Mouse (Mus musculus): ENCODE measurements at regions not wholly inside any gene's neighbourhood (a gene's known extent, or its start where the extent isn't known, plus 50 kb on each side); places are given as distances from the start of the nearest gene placed in this dataset.

DNA sequence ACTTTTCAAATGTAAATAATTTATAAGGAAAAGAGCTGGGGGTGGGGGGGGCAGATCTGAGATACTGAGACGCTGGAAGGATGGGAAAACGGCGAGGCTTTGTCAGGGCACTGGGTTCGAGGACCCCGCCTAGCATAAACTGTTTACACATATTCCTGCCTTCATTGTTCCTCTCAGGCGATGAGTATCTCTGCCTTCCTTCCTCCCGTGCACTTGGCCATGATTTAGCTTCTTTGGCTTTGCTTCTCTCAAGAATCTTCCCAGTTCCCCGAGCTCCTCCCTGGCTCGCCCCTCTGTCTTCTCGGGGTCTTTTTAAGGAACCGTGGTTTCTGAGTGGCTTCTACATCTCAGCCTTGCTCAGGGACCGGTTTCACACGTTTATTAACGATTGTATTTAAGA, 127.3 kb upstream of the Zeb2 start:
- no peak for DNase-seq (ENCODE audit: low read depth, low spot score)
- no peak for TF ChIP-seq CTCF (IDR thresholded peaks at IDR 0.05)
- H3K27me3 ChIP-seq, result no peaks in the 10 kb centered on the region
- no peak for ATAC-seq
- ChIA-PET CTCF (no interaction called here), POLR2A (interaction anchor here (0.7 kb wide), 1 partner anchor 101 kb away, joined by 3 read pairs; no protein-coding TSS in a partner anchor)
- in situ Hi-C loops (cut with MboI; ENCODE audit: low pct_unique_long_range_greater_than_20kb), result no loop called here

DNA sequence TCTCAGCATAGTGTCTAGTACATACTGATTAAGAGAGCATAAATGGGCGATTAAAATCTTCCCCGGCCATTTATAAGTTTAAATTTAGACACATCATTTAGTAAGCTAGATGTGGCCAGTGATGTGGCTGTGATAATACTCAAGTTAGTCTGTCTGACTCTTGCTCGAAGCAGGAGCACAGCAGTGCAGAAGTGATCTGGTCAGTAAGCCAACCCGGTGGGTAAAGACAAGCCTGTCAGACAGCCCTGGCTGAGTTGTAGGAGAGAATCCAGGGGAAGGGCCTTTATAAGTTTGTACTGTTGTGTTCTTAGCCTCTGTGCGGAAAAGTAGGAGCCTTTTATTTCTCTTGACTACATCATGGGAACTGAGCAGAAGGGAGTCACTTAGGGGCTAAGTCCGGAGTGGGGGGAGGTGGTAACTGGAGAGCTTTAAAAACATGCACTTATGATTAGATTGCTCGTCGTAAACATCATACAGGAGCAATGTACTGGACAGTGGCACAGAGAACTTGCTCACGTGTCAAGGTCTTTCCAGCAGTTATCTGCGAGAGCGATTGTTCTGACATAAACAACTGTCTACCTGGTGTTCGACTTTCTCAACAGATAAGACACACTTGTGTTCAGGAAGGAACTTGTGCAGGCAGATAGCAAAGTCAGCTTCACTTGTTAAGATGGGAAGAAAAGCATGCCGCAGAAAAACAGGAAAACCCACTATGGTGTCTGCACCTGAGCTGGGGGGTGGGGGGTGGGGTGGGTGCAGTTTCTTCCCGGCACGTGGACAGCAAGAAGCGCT, 122.5 kb upstream of the Zeb2 start:
- in situ Hi-C loops (cut with MboI; ENCODE audit: low pct_unique_long_range_greater_than_20kb), result no loop called here
- no peak for ATAC-seq
- CTCF ChIA-PET, result no interaction called here

DNA sequence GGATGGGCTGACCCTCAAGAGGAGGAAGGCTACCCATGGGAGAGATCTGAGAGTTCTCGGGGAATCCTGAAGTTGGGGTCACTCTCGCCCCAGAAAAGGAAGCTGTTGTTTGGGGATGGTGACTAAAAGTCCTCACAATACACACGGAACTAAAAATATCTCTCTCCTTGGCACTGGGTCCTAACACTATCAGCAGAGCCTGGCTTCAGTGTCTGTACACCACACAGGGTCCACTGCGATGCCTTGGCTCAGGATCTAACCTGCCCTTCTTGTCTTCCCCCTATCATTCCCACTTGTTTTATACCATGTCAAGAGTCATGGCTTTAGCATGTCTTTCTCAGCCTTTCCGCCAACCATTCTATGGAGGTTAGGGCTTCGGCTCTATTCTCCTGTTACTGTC, 121.8 kb upstream of the Zeb2 start:
- TF ChIP-seq CTCF (IDR thresholded peaks at IDR 0.05), result no peak
- no peaks in the 10 kb centered on the region for H3K27me3 ChIP-seq
- POLR2A ChIA-PET, result no interaction called here
- DNase-seq (ENCODE audit: low read depth, low spot score) (no peak), ATAC-seq (no peak)
- in situ Hi-C loops (cut with MboI; ENCODE audit: low pct_unique_long_range_greater_than_20kb), result no loop called here
- CTCF ChIA-PET, result no interaction called here

More for the DNA sequence above, 122.5 kb upstream of the Zeb2 start:
- DNase-seq (ENCODE audit: low read depth, low spot score), result no peak
- H3K27me3 ChIP-seq, result no peaks in the 10 kb centered on the region
- POLR2A ChIA-PET, result no interaction called here
- no peak for TF ChIP-seq CTCF (IDR thresholded peaks at IDR 0.05)

DNA sequence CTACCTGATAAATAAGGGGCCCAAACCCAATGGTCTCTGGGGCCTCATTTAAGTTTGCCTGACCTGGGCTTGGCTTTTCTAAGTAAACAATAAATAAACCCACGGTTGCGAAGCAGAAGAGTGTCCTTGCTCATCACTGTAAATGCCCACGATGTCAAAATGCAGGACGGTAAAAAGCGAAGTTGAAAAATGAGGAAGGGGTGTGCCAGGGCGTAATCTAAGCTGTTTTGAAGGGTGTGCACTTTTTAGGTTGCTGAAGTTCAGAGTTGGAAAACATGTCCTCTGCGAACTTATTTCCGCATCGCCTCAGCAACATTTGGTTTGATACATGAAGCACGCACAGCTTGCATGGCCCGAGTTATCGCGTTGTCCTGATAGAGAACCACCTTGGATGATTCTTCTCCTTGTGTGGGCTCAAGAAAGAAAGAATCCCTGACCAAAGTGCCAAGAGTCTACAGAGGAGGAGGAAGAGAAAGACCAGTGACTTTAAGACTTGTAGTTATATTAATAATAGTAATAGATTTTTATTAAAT, 119.0 kb upstream of the Zeb2 start:
- ATAC-seq, result no peak
- CTCF ChIA-PET, result no interaction called here
- DNase-seq (ENCODE audit: low read depth, low spot score), result no peak
- in situ Hi-C loops (cut with MboI; ENCODE audit: low pct_unique_long_range_greater_than_20kb), result no loop called here
- no peaks in the 10 kb centered on the region for H3K27me3 ChIP-seq
- POLR2A ChIA-PET, result no interaction called here
- no peak for TF ChIP-seq CTCF (IDR thresholded peaks at IDR 0.05)

DNA sequence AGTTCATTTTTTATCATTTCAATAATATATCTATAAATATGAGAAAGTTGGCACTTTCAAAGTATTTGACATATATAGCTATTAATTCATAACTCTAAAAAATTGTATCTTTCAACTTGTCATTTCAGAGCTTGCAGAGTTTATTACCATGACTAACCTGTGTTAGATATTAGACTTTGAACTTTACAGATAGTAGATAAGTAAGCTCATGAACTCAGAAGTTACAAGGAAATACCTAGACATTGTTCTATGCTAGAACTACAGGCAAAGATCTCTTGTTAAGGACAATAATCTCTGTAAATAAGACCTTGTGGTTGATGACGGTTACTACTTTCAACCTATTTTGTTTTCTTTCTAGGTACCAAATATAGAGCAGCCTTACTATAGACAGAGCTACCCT, 117.0 kb upstream of the Zeb2 start:
- in situ Hi-C loops (cut with MboI; ENCODE audit: low pct_unique_long_range_greater_than_20kb), result no loop called here
- ChIA-PET CTCF (interaction anchor here (1.7 kb wide), 1 partner anchor 14 kb away, joined by 4 read pairs; no protein-coding TSS in a partner anchor), POLR2A (no interaction called here)
- ATAC-seq (no peak), DNase-seq (ENCODE audit: low read depth, low spot score) (no peak)
- H3K27me3 ChIP-seq, result no peaks in the 10 kb centered on the region
- TF ChIP-seq CTCF (IDR thresholded peaks at IDR 0.05), result no peak

DNA sequence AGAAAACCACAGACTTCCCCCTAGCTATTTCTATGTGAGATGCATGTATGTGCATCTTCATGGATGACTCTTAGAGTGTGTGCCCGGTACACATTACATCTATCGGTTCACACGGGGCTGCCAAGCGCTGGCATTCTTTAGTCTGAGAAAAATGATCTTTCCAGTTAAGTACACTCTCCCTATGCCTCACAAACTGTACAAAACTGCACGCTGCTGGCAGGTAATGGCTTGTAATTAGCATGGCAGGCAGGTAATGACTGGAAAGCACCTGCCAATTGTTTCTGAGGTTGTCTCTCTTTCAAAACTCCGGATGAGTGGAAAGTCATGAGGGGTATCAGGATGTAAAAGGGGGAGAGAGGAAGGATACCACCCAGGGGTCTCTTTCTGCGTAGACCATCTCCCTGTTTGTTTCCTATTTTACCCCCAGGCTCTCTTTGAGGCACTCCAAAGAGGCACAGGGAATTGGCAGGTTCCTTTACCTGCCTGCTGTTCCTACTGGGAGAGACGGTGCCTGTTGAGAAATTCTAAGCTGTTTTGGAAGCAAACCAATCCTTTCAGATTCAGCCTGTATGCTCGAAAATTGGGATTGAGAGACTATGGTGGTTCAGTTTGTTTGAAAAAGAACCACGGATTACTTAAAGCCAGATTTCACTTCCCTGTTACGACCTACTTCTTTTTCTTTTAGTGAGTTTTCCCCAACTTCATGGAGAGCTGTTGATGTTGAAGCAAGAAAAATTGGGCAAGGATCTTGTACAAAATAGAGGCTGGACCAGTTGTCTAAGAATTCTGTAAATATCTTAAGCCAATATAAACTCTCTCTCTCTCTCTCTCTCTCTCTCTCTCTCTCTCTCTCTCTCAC, 113.4 kb upstream of the Zeb2 start:
- ATAC-seq (no peak), DNase-seq (ENCODE audit: low read depth, low spot score) (no peak)
- in situ Hi-C loops (cut with MboI; ENCODE audit: low pct_unique_long_range_greater_than_20kb), result no loop called here
- H3K27me3 ChIP-seq, result no peaks in the 10 kb centered on the region
- ChIA-PET POLR2A (no interaction called here), CTCF (no interaction called here)
- TF ChIP-seq CTCF (IDR thresholded peaks at IDR 0.05), result no peak

DNA sequence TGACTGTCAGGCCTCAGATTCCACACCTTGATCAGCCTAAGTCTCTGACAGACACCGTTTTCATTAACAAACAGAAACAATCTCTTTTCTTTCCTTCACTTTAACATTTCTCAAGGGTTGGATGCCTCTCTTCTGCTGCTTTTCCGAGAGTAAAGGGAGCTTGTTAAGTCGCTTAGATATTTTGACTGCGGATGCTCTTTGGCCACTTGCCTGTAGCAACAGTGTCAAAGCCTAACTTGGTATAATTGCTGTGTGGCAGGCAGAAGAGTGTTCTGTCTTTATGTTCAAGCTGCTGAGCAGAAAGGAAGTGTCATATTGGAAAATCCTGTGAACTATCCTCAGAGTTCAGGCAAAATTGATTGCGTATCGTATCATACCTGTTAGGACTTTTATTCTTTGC, 112.3 kb upstream of the Zeb2 start:
- ChIA-PET CTCF (no interaction called here), POLR2A (no interaction called here)
- ATAC-seq, result no peak
- in situ Hi-C loops (cut with MboI; ENCODE audit: low pct_unique_long_range_greater_than_20kb), result no loop called here
- DNase-seq (ENCODE audit: low read depth, low spot score), result no peak
- no peaks in the 10 kb centered on the region for H3K27me3 ChIP-seq
- no peak for TF ChIP-seq CTCF (IDR thresholded peaks at IDR 0.05)

DNA sequence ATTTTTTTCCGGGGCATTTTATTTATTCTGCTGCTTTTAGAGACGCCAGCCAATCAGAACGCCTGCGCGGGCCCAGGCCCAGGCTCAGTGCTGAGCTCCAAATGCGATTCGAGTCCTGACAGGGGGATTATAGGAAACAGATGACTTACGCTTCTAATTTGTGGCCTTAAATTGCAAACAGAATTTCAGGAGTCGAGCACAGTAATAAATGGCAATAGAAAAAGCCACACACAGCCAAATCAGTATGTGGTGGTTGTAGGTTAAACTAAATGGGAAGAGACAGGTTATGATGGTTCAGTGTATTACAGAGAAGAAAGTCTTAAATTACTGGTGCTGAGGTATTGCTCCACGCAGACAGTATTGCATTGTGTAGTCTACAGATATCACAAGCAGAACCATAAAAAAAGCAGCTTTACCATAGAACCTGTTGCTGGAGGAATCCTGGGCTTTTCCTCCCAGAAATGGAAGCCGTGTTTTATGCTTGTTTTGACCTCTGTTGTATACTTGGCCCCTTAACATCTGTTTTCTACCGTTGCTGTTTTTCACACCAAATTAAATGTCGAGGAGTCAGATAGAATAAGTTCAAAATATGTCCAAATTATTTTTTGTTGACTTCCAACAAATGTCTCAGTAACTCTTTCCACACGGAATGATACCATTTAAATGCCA, 110.2 kb upstream of the Zeb2 start:
- DNase-seq (ENCODE audit: low read depth, low spot score) (no peak), ATAC-seq (no peak)
- in situ Hi-C loops (cut with MboI; ENCODE audit: low pct_unique_long_range_greater_than_20kb), result no loop called here
- TF ChIP-seq CTCF (IDR thresholded peaks at IDR 0.05), result no peak
- no peaks in the 10 kb centered on the region for H3K27me3 ChIP-seq
- POLR2A ChIA-PET, result interaction anchor here (0.7 kb wide), 1 partner anchor 160 kb away, joined by 3 read pairs; no protein-coding TSS in a partner anchor
- CTCF ChIA-PET, result no interaction called here

DNA sequence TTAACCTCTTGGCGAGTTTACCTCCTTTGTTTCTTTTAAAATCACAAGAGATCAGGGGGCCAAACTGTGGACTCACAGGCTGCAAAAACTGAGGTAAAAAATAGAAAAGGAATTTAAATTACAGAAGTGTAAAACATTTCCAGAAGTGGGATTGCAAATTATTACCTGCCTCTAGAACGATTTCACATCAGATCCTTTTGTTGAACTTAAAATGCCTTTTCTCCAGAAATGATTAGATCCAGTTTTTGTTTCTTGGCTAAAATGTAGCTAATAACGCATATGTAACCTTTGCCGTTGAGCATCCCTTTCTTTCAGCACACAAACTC, 108.8 kb upstream of the Zeb2 start:
- ChIA-PET POLR2A (no interaction called here), CTCF (no interaction called here)
- DNase-seq (ENCODE audit: low read depth, low spot score) (no peak), ATAC-seq (no peak)
- no peak for TF ChIP-seq CTCF (IDR thresholded peaks at IDR 0.05)
- in situ Hi-C loops (cut with MboI; ENCODE audit: low pct_unique_long_range_greater_than_20kb), result no loop called here
- H3K27me3 ChIP-seq, result no peaks in the 10 kb centered on the region

DNA sequence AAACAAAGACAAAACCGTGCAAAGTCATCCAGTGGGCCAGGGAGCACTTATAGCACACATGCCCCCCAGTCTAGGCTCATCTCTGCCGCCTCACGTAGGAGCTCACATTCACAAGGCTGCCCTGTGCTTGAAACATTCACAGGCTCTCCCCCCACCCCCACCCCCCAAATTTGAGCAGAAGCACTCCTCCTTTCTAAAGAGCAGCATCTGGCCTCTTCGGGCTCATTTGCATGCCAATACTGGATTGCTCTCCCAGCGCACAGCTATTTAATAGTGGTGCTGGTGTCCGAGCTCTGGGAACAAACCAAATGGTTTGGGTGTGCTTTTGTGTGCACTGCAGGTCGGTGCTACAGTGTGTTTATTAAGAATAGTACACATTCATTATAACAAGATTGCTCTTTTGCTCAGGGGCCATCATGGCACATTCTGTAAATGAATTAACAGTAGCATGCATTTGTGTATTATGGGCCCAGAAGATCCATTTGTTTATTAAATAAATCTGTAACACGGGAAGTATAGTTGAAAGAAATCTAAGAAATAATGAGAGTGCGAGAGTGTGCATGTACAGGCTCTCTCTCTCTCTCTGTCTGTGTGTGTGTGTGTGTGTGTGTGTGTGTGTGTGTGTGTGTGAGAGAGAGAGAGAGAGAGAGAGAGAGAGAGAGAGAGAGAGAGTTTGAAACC, 108.3 kb upstream of the Zeb2 start:
- ChIA-PET CTCF (no interaction called here), POLR2A (no interaction called here)
- ATAC-seq (no peak), DNase-seq (ENCODE audit: low read depth, low spot score) (no peak)
- TF ChIP-seq CTCF (IDR thresholded peaks at IDR 0.05), result no peak
- no peaks in the 10 kb centered on the region for H3K27me3 ChIP-seq
- in situ Hi-C loops (cut with MboI; ENCODE audit: low pct_unique_long_range_greater_than_20kb), result no loop called here

Measured in Patski (cell line).